Mouse (Mus musculus): ENCODE data around the gene Tmem175. TPM values are rescaled to one million over a fixed set of nuclear protein-coding genes. Genes with fewer than 3 reads are reported as not detected.
"Not testable (repeated sequence)": the region's sequence is repeated elsewhere in the genome, so short reads cannot be mapped to it uniquely, and the experiment has no call there.

Gene Tmem175
- 10 to 100 TPM; 25.7 to 28.5 TPM for total RNA-seq (2021)
- 50.2 and 61.8 TPM in 2 replicates for polyA plus RNA-seq (2012; rRNA removed)
- long read RNA-seq, transcript Tmem175-201 (11 exons, 3,956 nt) = major isoform, 19 of 35 reads
- long read RNA-seq, partial matches to known transcripts = 6 of 35 reads
- long read RNA-seq, other reads (novel, unspliced or antisense) = 6 of 35 reads

GRCm38 (mm10) chr5:108629634-108630483, at the start of gene Tmem175, which contains the start of gene Gak:
TSS of gene Tmem175 (plus strand) at chr5:108629770.
TSS of gene Gak (minus strand) at chr5:108629755.
- DNase-seq = peak; percentile 95

GRCm38 (mm10) chr5:108581361-108581891, 48.1 kb upstream of the Tmem175 start:
- no peak for DNase-seq

GRCm38 (mm10) chr5:108599923-108600322, 29.6 kb upstream of the Tmem175 start:
- DNase-seq = no peak

- no peak for DNase-seq
These were observed 27.0 kb upstream of the Tmem175 start for GRCm38 (mm10) chr5:108602537-108602936.

GRCm38 (mm10) chr5:108610426-108610825, 19.1 kb upstream of the Tmem175 start:
- DNase-seq = no peak

GRCm38 (mm10) chr5:108621870-108622269, 7.7 kb upstream of the Tmem175 start:
- DNase-seq = no peak

- no peak for DNase-seq
These were observed 3.4 kb upstream of the Tmem175 start for GRCm38 (mm10) chr5:108626050-108626660.

- no peak for DNase-seq
These were observed 508 bp upstream of the Tmem175 start for GRCm38 (mm10) chr5:108628891-108629633.

- no peak for DNase-seq
These were observed 4.1 kb downstream of the Tmem175 start for GRCm38 (mm10) chr5:108633676-108634075.

- not testable (repeated sequence) for DNase-seq
These were observed 4.5 kb downstream of the Tmem175 start for GRCm38 (mm10) chr5:108634088-108634487.

- no peak for DNase-seq
These were observed 6.6 kb downstream of the Tmem175 start for GRCm38 (mm10) chr5:108636172-108636571.

GRCm38 (mm10) chr5:108643674-108644073, 14.1 kb downstream of the Tmem175 start:
- DNase-seq = no peak

GRCm38 (mm10) chr5:108645651-108646342, 16.2 kb downstream of the Tmem175 start:
- no peak for DNase-seq

GRCm38 (mm10) chr5:108646343-108646660, 16.7 kb downstream of the Tmem175 start:
- no peak for DNase-seq

- no peak for DNase-seq
These were observed 17.7 kb downstream of the Tmem175 start for GRCm38 (mm10) chr5:108647311-108647710.

- DNase-seq = no peak
These were observed 18.4 kb downstream of the Tmem175 start for GRCm38 (mm10) chr5:108647820-108648465.

- no peak for DNase-seq
These were observed 19.5 kb downstream of the Tmem175 start for GRCm38 (mm10) chr5:108648937-108649576.

GRCm38 (mm10) chr5:108650341-108650740, 20.8 kb downstream of the Tmem175 start:
- DNase-seq = no peak

- DNase-seq = no peak
These were observed 21.7 kb downstream of the Tmem175 start for GRCm38 (mm10) chr5:108651136-108651720.

GRCm38 (mm10) chr5:108651823-108652222, 22.3 kb downstream of the Tmem175 start:
- peak; percentile 61 for DNase-seq
